Mouse (Mus musculus) cerebellum, adult 2 months (tissue): Measurements from ENCODE around the gene Myo3b.

ENCODE experiments used
- CTCF ChIP-seq: fragments of 200-500 bp; IDR thresholded peaks from 2 replicates; pipeline ENCODE4 v1.5.1; 2011; ENCODE audit warnings: low read depth, mild to moderate bottlenecking, control low read depth, low read length, moderate library complexity, borderline replicate concordance; ENCODE audit not compliant: insufficient read depth
- POLR2A ChIP-seq: fragments of 200-500 bp; IDR thresholded peaks from 2 replicates; pipeline ENCODE4 v1.6.1; 2011; ENCODE audit warnings: low read length, control low read depth, borderline replicate concordance; ENCODE audit not compliant: insufficient read depth

GRCm38 (mm10) chr2:70404301-70404700, 365.4 kb downstream of the Myo3b start:
- TF ChIP-seq CTCF: no peak
- no peak for TF ChIP-seq POLR2A
